Mouse (Mus musculus): Measurements from ENCODE around the gene Hist1h4i. TPM values are rescaled to one million over a fixed set of nuclear protein-coding genes. Genes with fewer than 3 reads are reported as not detected.

Gene Hist1h4i
- polyA plus RNA-seq (2017; shearing (Covaris generic)) = 10.9 TPM

DNA sequence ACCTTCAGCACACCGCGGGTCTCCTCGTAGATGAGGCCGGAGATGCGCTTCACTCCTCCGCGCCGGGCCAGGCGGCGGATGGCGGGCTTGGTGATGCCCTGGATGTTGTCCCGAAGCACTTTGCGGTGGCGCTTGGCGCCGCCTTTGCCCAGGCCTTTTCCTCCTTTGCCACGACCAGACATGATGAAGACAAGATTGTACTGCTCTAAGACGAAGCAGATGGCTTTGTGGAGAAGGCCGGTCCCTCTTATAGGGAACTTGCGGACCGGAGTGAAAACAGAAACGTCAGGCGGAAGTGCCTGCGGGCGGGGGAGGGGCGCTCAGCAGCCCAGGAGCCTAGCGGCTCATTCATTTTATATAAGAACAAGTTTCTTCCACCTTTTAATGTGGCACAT lies at the start of gene Hist1h4i:
Hist1h4i (minus strand) TSS at position 221 of the 395 bp plus-strand sequence.

DNA sequence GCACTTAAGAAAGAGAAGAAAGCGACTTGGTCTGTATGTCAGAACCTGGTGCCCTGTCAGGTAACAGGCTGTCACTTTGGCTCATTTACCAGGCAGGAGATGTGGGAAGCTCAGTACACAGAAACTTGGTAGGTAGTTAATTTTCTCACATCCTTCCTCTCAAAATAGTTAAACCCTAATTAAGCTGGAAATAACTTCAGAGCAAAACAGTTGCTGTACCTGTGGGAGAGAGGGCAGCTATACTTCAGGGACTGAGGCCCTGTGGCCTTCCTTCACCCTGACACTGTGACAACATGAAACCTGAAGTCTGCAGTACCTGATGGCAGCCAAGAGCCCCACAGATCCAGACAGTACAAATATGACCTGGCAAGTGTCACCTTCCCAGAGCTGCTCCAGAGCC lies 43.0 kb upstream of the Hist1h4i start, which contains the start of gene Vmn1r188:
Vmn1r188 (plus strand) TSS at position 301 of the 400 bp plus-strand sequence.

DNA sequence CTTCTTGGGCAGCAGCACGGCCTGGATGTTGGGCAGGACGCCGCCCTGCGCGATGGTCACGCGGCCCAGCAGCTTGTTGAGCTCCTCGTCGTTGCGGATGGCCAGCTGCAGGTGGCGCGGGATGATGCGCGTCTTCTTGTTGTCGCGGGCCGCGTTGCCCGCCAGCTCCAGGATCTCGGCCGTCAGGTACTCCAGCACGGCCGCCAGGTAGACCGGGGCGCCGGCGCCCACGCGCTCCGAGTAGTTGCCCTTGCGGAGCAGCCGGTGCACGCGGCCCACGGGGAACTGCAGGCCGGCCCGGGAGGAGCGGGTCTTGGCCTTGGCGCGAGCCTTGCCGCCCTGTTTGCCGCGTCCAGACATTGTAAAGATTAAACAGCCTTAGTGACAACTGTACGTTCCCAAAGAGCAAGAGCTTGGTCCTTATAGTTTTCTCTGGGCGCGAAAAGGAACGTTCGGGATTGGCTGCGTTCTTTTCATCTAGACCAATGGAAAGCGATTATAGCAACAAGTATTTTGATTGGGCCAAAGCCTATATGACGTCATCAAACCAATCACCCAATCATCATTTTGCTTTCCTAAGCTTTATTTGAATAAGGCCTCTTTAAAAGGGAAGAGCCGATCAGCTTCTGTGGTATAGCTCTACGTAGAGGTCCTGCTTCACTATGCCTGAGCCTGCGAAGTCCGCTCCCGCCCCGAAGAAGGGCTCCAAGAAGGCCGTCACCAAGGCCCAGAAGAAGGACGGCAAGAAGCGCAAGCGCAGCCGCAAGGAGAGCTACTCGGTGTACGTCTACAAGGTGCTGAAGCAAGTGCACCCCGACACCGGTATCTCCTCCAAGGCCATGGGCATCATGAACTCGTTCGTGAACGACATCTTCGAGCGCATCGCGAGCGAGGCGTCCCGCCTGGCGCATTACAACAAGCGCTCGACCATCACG lies 1.7 kb upstream of the Hist1h4i start, which contains the start of the genes Hist1h2ag and Hist1h2bj:
Hist1h2ag (minus strand) TSS at position 377 of the 935 bp plus-strand sequence.
Hist1h2bj (plus strand) TSS at position 647 of the 935 bp plus-strand sequence.

DNA sequence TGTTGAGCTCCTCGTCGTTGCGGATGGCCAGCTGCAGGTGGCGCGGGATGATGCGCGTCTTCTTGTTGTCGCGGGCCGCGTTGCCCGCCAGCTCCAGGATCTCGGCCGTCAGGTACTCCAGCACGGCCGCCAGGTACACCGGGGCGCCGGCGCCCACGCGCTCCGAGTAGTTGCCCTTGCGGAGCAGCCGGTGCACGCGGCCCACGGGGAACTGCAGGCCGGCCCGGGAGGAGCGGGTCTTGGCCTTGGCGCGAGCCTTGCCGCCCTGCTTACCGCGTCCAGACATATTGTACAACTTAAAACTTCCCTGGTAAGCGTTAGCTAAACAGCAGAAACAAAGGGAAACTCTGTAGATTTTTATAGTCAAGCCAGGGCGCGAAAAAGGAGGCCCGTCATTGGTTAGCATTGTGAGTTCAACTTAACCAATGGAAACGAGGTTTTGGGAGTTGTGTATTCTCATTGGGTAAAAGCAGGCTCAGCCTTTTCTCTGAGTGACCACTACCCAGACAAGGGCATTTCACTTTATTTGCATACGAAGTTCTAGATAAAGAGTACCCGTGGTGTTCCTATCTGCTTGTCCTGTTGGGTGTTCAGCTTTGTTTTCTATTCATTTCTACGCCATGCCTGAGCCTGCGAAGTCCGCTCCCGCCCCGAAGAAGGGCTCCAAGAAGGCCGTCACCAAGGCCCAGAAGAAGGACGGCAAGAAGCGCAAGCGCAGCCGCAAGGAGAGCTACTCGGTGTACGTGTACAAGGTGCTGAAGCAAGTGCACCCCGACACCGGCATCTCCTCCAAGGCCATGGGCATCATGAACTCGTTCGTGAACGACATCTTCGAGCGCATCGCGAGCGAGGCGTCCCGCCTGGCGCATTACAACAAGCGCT lies 5.7 kb downstream of the Hist1h4i start, which contains the start of the genes Hist1h2ah and Hist1h2bk:
Hist1h2ah (minus strand) TSS at position 302 of the 882 bp plus-strand sequence.
Hist1h2bk (plus strand) TSS at position 604 of the 882 bp plus-strand sequence.

DNA sequence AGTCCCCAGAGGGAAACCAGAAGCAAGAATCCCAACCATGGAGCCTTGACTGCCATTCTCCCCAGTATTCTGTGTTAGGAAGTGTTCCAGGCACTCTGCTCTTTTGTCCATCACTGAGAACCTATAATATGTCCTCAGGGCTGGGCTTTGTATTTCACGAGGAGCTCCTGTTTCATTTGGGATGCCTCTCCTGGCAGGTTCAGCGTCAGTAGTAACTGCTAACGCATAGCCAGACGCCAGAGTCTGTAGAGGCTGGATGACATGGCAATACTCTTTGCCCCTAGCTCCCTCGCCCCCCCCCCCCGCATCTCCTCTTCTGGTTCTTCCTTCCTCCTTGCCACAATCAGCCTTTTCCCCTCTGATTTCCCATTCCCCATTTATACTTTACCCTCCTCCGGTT lies 31.5 kb downstream of the Hist1h4i start, which contains the start of gene Prss16:
Prss16 (minus strand) TSS at position 101 of the 400 bp plus-strand sequence.

Other genes with a start within 250 kb of the Hist1h4i start
- gene Hist1h2bq, start 231.2 kb downstream of the Hist1h4i start, polyA plus RNA-seq (2017; shearing (Covaris generic)) = 4.2 TPM
- gene Hist1h2ao, start 230.9 kb downstream of the Hist1h4i start, polyA plus RNA-seq (2017; shearing (Covaris generic)) = not detected
- not detected for gene Hist1h4m, start 229.6 kb downstream of the Hist1h4i start, polyA plus RNA-seq (2017; shearing (Covaris generic))
- 20.0 TPM for gene Hist1h4n, start 209.2 kb downstream of the Hist1h4i start, polyA plus RNA-seq (2017; shearing (Covaris generic))
- gene Hist1h2ap, start 207.9 kb downstream of the Hist1h4i start, polyA plus RNA-seq (2017; shearing (Covaris generic)) = 30.1 TPM
- gene Hist1h2br, start 207.6 kb downstream of the Hist1h4i start, polyA plus RNA-seq (2017; shearing (Covaris generic)) = 4.6 TPM
- 2.4 TPM for gene Zfp184, start 96.3 kb downstream of the Hist1h4i start, polyA plus RNA-seq (2017; shearing (Covaris generic))
- not detected for gene Pom121l2, start 60.2 kb downstream of the Hist1h4i start, polyA plus RNA-seq (2017; shearing (Covaris generic))
- gene Prss16, start 31.6 kb downstream of the Hist1h4i start, polyA plus RNA-seq (2017; shearing (Covaris generic)) = 6.0 TPM
- gene Hist1h2ah, start 5.8 kb downstream of the Hist1h4i start, polyA plus RNA-seq (2017; shearing (Covaris generic)) = not detected
- not detected for gene Hist1h2bk, start 5.5 kb downstream of the Hist1h4i start, polyA plus RNA-seq (2017; shearing (Covaris generic))
- not detected for gene Hist1h2ag, start 1.6 kb upstream of the Hist1h4i start, polyA plus RNA-seq (2017; shearing (Covaris generic))
- gene Hist1h2bj, start 1.9 kb upstream of the Hist1h4i start, polyA plus RNA-seq (2017; shearing (Covaris generic)) = 1.3 TPM
- gene Vmn1r188, start 43.1 kb upstream of the Hist1h4i start, polyA plus RNA-seq (2017; shearing (Covaris generic)) = not detected
- gene Vmn1r189, start 64.5 kb upstream of the Hist1h4i start, polyA plus RNA-seq (2017; shearing (Covaris generic)) = not detected
- not detected for gene Vmn1r191, start 142.6 kb upstream of the Hist1h4i start, polyA plus RNA-seq (2017; shearing (Covaris generic))
- gene Vmn1r192, start 149.8 kb upstream of the Hist1h4i start, polyA plus RNA-seq (2017; shearing (Covaris generic)) = not detected
- gene Vmn1r193, start 181.8 kb upstream of the Hist1h4i start, polyA plus RNA-seq (2017; shearing (Covaris generic)) = 0.06 TPM
- not detected for gene Vmn1r194, start 202.9 kb upstream of the Hist1h4i start, polyA plus RNA-seq (2017; shearing (Covaris generic))
- not detected for gene Vmn1r195, start 229.2 kb upstream of the Hist1h4i start, polyA plus RNA-seq (2017; shearing (Covaris generic))
- 0.15 TPM for gene Vmn1r196, start 248.6 kb upstream of the Hist1h4i start, polyA plus RNA-seq (2017; shearing (Covaris generic))